Mouse (Mus musculus): ENCODE measurements around the gene Prdm11. TPM values are rescaled to one million over a fixed set of nuclear protein-coding genes. Genes with fewer than 3 reads are reported as not detected.

The Prdm11 gene
- total and polyA plus RNA-seq, 3 experiments: 33.8 to 122 (median 87.1) TPM

DNA sequence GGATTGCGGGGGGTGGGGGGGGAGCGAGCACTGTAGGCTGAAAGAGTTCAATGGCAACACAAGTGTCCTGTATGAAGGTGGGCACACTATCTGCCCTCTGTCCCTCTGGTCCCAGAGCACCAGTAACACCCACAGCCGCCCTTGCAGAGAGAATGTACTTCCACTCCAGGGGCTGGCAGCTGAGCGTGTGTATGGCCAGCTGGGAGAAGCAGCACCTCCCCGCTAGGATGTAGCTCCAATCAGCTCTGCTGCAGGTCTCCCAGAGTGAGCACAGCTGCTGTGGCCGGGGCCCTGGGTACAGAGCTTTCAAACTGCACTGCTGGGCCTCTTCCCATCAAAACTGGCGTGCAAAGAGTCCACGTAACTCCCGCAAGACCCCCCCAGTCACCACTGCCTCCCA lies 14.9 kb downstream of the Prdm11 start:
- DNase-seq (ENCODE audit: low spot score): no peak
- Histone ChIP-seq H3K4me1 (ENCODE audit: insufficient read depth, low read depth, low read length) (peaks cover 69% of the 10 kb centered on the region), H3K4me3 (ENCODE audit: low read depth, low read length) (no peak overlapping the region), H3K9me3 (replicated peaks) (no peaks in the 10 kb centered on the region), H3K36me3 (replicated peaks) (peaks cover 74% of the 10 kb centered on the region), H3K27me3 (ENCODE audit: insufficient read depth, low read length) (no peaks in the 10 kb centered on the region; the same call in 1 of the 2 replicates)
- TF ChIP-seq POLR2AphosphoS5 (IDR thresholded peaks at IDR 0.05; ENCODE audit: insufficient replicate concordance, low read depth, low read length) (no peak), GATA2 (IDR thresholded peaks at IDR 0.05; ENCODE audit: borderline replicate concordance, low read depth, low read length) (no peak), GATA1 (IDR thresholded peaks at IDR 0.05; ENCODE audit: borderline replicate concordance, low read length) (no peak), CTCF (IDR thresholded peaks at IDR 0.05; ENCODE audit: low read depth, low read length) (no peak)
- no peak for ATAC-seq (ENCODE audit: extremely low read depth, insufficient number of reproducible peaks, low FRiP score, poor library complexity, severe bottlenecking)

DNA sequence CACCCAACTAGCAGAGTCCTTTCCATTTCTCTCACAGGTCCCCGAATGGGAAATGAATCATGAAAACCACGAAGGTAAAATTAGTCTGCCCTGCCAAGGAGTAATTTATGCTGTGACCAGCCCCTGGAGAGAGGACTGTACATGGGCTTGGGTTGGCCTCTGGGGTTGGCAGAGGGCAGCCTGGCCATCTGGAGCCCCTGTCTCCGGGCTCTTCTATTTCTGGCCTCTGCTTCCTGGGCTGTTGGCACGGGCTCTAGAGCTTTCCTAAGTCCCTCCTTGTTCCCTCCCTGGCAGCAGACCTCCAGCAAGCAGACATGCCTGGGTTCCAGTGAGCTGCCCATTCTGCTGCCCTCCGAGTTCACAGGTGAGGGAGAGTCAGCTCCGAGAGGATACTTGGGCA lies 15.9 kb downstream of the Prdm11 start:
- ATAC-seq (ENCODE audit: extremely low read depth, insufficient number of reproducible peaks, low FRiP score, poor library complexity, severe bottlenecking) (no peak), DNase-seq (ENCODE audit: low spot score) (no peak)
- peaks cover 69% of the 10 kb centered on the region for H3K4me1 ChIP-seq (ENCODE audit: insufficient read depth, low read depth, low read length)
- H3K27me3 ChIP-seq (ENCODE audit: insufficient read depth, low read length): no peaks in the 10 kb centered on the region; the same call in 1 of the 2 replicates
- TF ChIP-seq GATA2 (IDR thresholded peaks at IDR 0.05; ENCODE audit: borderline replicate concordance, low read depth, low read length): no peak
- TF ChIP-seq TAL1 (conservative IDR thresholded peaks at IDR 0.05; ENCODE audit: low read depth, low read length): no peak
- no peak for TF ChIP-seq POLR2AphosphoS5 (IDR thresholded peaks at IDR 0.05; ENCODE audit: insufficient replicate concordance, low read depth, low read length)
- no peak for TF ChIP-seq GATA1 (IDR thresholded peaks at IDR 0.05; ENCODE audit: borderline replicate concordance, low read length)
- TF ChIP-seq CTCF (IDR thresholded peaks at IDR 0.05; ENCODE audit: low read depth, low read length): no peak
- H3K9me3 ChIP-seq (replicated peaks): no peaks in the 10 kb centered on the region
- H3K4me3 ChIP-seq (ENCODE audit: low read depth, low read length): no peak overlapping the region
- peaks cover 81% of the 10 kb centered on the region for H3K36me3 ChIP-seq (replicated peaks)

DNA sequence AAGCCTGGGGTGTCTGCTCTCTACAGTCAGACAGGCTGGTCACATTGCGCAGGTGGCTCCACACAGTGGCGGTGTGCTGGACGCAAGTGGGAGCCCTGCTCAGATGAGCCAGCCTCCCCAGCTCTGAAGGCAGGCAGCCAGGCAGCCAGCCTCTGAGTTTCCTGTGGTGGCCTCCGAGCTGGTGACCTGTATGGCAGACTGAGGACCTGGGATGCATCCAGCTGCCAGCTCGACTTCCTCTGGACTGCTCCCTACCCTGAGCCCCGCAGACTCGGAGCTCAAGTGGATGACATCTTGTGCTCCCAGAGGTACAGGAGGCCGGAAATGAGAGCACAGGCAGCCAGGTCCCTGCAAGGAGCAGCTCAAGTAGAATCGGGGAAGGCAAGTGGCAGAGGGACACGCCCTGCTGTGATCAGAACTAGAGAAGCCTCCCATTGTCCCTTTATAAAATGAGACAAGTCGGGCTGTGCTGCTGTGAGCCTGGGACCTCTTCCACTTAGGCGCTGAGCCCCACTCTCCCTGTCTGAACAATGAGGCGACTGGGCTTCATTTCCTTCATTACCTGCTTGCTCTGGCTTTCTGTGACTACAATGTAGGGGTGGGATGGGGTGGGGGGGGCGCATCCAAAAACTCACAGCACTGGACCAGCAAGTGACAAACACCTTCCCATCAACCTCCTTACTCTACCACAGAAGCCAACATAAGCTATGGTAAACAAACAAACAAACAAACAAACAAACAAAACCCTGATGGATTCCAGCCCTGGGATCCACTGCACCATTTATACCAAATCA lies 16.5 kb downstream of the Prdm11 start:
- TF ChIP-seq GATA2 (IDR thresholded peaks at IDR 0.05; ENCODE audit: borderline replicate concordance, low read depth, low read length): no peak
- TF ChIP-seq CTCF (IDR thresholded peaks at IDR 0.05; ENCODE audit: low read depth, low read length): no peak
- no peak for TF ChIP-seq TAL1 (conservative IDR thresholded peaks at IDR 0.05; ENCODE audit: low read depth, low read length)
- TF ChIP-seq POLR2AphosphoS5 (IDR thresholded peaks at IDR 0.05; ENCODE audit: insufficient replicate concordance, low read depth, low read length): no peak
- no peak for TF ChIP-seq GATA1 (IDR thresholded peaks at IDR 0.05; ENCODE audit: borderline replicate concordance, low read length)
- Histone ChIP-seq H3K9me3 (replicated peaks) (no peaks in the 10 kb centered on the region), H3K36me3 (replicated peaks) (peaks cover 84% of the 10 kb centered on the region), H3K27me3 (ENCODE audit: insufficient read depth, low read length) (no peaks in the 10 kb centered on the region; the same call in 1 of the 2 replicates), H3K4me3 (ENCODE audit: low read depth, low read length) (no peak overlapping the region), H3K4me1 (ENCODE audit: insufficient read depth, low read depth, low read length) (peaks cover 65% of the 10 kb centered on the region)
- ATAC-seq (ENCODE audit: extremely low read depth, insufficient number of reproducible peaks, low FRiP score, poor library complexity, severe bottlenecking) (no peak), DNase-seq (ENCODE audit: low spot score) (no peak)

DNA sequence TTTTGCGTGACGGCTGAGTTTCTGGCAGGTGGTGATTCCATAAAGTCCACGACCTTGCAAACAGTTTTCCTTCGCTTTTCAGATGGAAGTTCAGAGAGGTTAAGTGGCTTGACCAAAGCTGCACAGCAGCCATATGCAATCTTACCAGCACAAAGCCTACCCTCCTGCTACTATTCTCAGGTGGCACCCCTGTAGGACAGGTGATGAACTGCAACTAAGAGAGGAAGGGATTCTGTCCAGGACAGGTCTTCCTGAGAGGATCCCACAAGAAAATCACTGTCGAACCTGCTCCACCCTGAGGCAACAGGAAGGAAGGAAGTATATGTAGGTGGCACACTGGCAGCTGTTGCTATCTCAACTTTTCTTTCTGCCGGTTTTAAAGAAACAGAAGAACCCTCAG lies 17.1 kb downstream of the Prdm11 start:
- no peak for DNase-seq (ENCODE audit: low spot score)
- TF ChIP-seq POLR2AphosphoS5 (IDR thresholded peaks at IDR 0.05; ENCODE audit: insufficient replicate concordance, low read depth, low read length) (no peak), GATA2 (IDR thresholded peaks at IDR 0.05; ENCODE audit: borderline replicate concordance, low read depth, low read length) (no peak), GATA1 (IDR thresholded peaks at IDR 0.05; ENCODE audit: borderline replicate concordance, low read length) (no peak), CTCF (IDR thresholded peaks at IDR 0.05; ENCODE audit: low read depth, low read length) (no peak), TAL1 (conservative IDR thresholded peaks at IDR 0.05; ENCODE audit: low read depth, low read length) (no peak)
- ATAC-seq (ENCODE audit: extremely low read depth, insufficient number of reproducible peaks, low FRiP score, poor library complexity, severe bottlenecking): no peak
- H3K27me3 ChIP-seq (ENCODE audit: insufficient read depth, low read length): no peaks in the 10 kb centered on the region; the same call in 1 of the 2 replicates
- peaks cover 63% of the 10 kb centered on the region for H3K4me1 ChIP-seq (ENCODE audit: insufficient read depth, low read depth, low read length)
- H3K4me3 ChIP-seq (ENCODE audit: low read depth, low read length): no peak overlapping the region
- H3K9me3 ChIP-seq (replicated peaks): no peaks in the 10 kb centered on the region
- H3K36me3 ChIP-seq (replicated peaks): peaks cover 87% of the 10 kb centered on the region

DNA sequence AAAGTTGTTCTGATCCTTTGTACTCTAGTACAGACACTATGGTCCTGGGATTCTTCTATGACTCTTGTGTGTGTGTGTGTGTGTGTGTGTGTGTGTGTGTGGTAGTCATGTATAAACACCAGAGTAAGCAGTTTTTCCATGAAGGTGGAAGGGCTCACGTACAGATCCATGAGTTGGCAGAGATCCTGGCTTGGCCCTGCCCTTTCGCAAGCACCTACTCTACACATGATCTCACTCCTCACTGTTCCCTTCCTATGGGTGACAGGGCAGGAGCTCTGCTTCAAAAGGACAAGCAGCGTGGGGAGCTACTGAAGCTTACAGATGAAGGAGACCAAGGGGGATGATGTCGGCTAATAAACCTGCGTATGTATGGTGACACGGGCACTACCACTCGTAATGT lies 18.3 kb downstream of the Prdm11 start:
- Histone ChIP-seq H3K4me3 (ENCODE audit: low read depth, low read length) (no peak overlapping the region), H3K36me3 (replicated peaks) (peaks cover 90% of the 10 kb centered on the region), H3K9me3 (replicated peaks) (no peaks in the 10 kb centered on the region), H3K4me1 (ENCODE audit: insufficient read depth, low read depth, low read length) (peaks cover 61% of the 10 kb centered on the region), H3K27me3 (ENCODE audit: insufficient read depth, low read length) (no peaks in the 10 kb centered on the region; the same call in 1 of the 2 replicates)
- no peak for DNase-seq (ENCODE audit: low spot score)
- ATAC-seq (ENCODE audit: extremely low read depth, insufficient number of reproducible peaks, low FRiP score, poor library complexity, severe bottlenecking): no peak
- no peak for TF ChIP-seq TAL1 (conservative IDR thresholded peaks at IDR 0.05; ENCODE audit: low read depth, low read length)
- no peak for TF ChIP-seq GATA2 (IDR thresholded peaks at IDR 0.05; ENCODE audit: borderline replicate concordance, low read depth, low read length)
- TF ChIP-seq CTCF (IDR thresholded peaks at IDR 0.05; ENCODE audit: low read depth, low read length): no peak
- no peak for TF ChIP-seq POLR2AphosphoS5 (IDR thresholded peaks at IDR 0.05; ENCODE audit: insufficient replicate concordance, low read depth, low read length)
- no peak for TF ChIP-seq GATA1 (IDR thresholded peaks at IDR 0.05; ENCODE audit: borderline replicate concordance, low read length)

DNA sequence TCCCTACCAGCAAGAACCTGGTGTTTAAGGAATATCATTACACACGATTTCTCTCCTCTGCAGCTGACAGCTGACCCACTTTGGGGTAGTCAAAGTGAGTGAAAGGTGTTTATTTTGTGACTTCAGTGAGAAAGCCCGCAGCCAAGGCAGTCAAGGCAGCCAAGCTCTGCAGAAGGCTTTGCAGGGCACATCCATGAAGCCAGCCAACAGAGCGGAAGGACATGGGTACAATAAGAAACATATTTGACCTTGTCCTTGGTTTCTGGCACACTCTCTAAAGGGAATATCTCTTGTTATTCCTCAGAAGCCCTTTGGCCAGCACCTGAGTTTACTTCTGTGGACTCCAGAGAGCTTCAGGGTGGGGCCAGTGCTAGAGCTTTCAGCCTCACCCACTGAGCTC lies 21.5 kb downstream of the Prdm11 start:
- peaks cover 46% of the 10 kb centered on the region for H3K4me1 ChIP-seq (ENCODE audit: insufficient read depth, low read depth, low read length)
- TF ChIP-seq GATA2 (IDR thresholded peaks at IDR 0.05; ENCODE audit: borderline replicate concordance, low read depth, low read length): no peak
- no peak for TF ChIP-seq TAL1 (conservative IDR thresholded peaks at IDR 0.05; ENCODE audit: low read depth, low read length)
- H3K36me3 ChIP-seq (replicated peaks): peaks cover 81% of the 10 kb centered on the region
- DNase-seq (ENCODE audit: low spot score): no peak
- no peaks in the 10 kb centered on the region for H3K27me3 ChIP-seq (ENCODE audit: insufficient read depth, low read length)
- H3K4me3 ChIP-seq (ENCODE audit: low read depth, low read length): no peak overlapping the region
- no peaks in the 10 kb centered on the region for H3K9me3 ChIP-seq (replicated peaks)
- no peak for ATAC-seq (ENCODE audit: extremely low read depth, insufficient number of reproducible peaks, low FRiP score, poor library complexity, severe bottlenecking)

All from G1E (cell line).